Mouse (Mus musculus) ZHBTc4 (cell line): Measurements from ENCODE around the gene Wnk4.
A peak's percentile ranks its signal among the peaks of the same experiment; 100 is the strongest.

Experiments used
- DNase-seq: peaks from one replicate; pipeline ENCODE4 v3.0.0-alpha.2; 2011; ENCODE audit warnings: low read depth, low spot score

The Wnk4 gene

DNA sequence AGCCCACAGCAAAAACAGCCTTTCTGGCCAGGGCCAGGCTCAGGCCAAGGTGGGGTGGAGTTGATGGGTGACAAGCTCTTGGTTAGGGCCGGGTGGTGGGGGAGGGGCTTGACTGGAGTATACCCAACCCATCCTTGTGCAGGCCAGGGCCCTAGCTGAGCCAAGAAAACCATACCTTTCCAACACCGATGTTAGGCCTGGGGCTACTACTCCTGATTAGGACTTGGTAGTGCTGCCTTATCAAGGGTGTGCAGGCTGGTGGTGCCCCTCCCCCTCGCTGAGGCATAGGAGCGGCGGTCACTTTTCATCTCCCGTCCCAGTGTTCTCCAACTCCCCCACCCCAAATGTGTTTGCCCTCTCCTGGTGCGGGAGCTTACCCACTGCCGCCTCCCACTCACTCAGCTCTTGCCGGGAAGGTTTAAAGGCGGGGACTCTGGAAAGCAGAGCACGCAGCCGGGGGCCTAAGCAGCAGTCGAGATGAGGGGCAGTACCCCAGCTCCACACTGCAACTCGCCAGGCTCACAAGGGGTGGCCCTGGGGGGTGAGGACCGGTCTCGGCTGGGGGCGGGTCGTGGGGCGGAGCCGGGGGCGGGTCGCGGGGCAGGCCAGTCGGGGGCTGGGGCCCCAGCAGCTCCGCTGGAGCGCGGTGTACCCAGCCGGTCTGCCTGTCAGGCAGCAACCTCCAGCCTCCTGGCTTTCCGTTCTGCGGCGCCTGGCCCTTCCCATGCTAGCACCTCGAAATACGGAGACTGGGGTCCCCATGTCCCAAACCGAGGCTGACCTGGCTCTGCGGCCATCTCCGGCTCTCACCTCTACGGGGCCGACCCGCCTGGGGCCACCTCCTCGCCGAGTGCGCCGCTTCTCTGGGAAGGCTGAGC lies at the start of gene Wnk4:
Gene Wnk4 (plus strand): TSS at position 620 of the 878 bp plus-strand sequence.
- peak; percentile 85 for DNase-seq

DNA sequence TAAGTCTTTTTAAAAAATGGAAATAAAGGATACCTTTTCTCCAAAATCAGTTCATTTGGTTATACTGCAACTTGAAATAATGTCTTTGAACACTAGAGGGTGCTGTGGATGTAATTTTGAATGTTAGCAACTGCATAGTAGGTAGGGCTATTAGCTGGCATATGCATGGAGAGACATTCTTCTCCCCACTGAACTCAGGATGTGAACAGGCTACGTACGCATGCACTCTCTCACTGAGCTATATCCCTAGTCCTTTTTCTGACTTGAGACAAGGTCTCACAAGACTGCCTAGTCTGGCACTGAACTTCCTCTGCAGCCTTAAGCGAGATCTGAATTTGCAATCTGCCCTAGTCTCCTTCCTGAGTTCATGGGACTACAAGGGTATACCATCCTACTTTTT lies 48.4 kb upstream of the Wnk4 start:
- peak; percentile 80 for DNase-seq

- no peak for DNase-seq
Measured at GRCm38 (mm10) chr11:101216936-101217335, 43.4 kb upstream of the Wnk4 start.

DNA sequence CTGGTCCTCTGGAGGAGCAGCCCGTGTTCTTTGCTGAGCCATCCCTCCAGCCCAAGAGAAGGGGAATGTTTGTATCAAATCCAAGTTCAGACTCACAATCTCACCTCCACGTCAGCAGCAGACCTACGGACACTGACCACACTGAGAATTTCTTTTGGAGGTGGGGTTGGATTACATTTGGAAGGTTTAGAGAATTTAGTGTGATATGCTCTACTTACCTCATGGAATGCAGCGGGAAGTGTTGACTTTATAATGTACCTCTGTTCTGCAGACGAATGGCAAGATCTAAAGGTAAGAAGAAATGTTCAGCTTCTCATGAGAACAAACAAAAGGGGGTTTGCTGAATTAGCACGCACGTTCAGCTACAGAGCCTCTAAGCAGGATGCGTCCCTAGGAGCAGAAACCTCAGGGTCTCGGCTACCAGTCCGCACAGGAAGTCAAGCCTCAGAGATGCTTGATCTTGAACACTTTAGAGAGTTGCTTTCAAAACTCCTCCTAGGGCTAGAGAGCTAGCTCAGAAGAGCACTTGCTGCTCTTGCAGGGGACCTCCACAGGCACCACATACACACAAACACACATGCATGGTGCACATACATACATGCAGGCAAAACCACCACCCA lies 41.8 kb upstream of the Wnk4 start:
- DNase-seq, result no peak

- no peak for DNase-seq
Measured at GRCm38 (mm10) chr11:101220853-101221252, 39.5 kb upstream of the Wnk4 start.

GRCm38 (mm10) chr11:101221306-101221986 lies 38.9 kb upstream of the Wnk4 start:
- DNase-seq, result no peak

DNA sequence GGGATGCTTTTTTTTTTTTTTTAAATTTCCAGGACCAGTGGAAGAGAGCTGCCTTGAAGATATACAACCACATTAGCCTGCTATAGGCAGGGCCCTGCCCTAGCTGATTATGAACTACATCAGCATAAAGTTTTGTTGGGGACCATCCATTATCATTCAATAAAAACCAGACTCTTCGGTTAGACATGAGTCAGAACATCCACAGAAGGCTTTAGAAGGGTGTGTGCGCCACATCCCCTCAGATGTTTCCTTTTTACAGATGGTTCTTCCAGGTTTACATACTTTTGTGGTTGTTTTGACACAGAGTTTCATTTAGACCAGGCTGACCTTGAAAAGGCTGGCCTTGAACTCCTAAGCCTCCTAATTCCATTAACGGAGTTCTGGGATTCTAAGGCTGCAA lies 36.0 kb upstream of the Wnk4 start:
- DNase-seq, result no peak

- DNase-seq, result peak; percentile 41
Measured at GRCm38 (mm10) chr11:101225331-101226064, 34.9 kb upstream of the Wnk4 start.

GRCm38 (mm10) chr11:101226065-101226701 lies 34.2 kb upstream of the Wnk4 start, which contains the start of gene Ezh1:
Ezh1 (minus strand) TSS chr11:101226463.
- peak; percentile 94 for DNase-seq

DNA sequence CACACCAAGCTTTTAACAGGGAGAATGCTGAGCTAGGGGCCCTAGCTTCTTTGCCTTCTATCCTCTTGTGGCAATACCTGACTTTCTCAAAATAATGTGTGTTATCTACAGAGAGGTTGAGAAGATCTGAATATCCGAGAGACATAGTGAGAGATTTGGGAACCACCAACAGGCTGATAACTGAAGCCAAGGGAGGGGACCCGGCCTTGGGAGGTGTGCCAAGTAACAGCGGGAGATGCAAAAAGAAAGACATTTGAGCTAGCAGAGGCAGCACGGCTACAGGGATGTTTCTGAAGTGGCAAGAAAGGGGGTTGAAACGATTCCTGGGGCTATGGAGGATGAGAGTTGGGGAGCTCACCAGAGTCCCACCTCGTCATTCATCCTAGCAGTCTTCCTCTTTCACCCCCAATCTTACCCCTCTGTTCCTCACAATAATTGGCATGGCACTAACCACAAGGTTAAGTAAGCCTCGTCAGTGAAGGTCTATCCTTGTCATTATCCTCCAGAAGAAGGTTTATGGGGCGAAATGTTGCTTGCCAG lies 30.9 kb upstream of the Wnk4 start:
- peak; percentile 44 for DNase-seq

DNA sequence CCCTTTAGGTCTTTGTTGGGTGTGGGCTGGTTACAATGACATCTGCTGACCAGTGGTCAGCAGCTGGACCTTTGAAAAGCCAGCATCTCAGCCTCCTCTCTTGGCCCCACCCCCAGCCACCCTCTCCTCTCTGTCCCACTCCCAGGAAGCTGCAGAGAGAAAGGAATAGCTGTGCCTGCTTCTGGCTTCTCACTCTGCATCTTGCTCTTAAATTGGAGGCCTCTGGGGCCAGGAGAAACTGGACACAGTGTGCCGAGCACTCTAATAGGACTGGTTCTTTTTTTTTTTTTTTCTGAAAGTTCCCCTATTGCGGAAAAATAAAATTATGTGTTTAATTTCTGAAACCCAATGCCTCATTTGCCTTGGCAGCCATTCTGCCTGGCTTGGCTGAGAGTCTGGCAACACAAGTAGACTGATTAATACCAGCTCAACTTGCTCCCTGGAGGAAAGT lies 30.3 kb upstream of the Wnk4 start:
- no peak for DNase-seq

DNA sequence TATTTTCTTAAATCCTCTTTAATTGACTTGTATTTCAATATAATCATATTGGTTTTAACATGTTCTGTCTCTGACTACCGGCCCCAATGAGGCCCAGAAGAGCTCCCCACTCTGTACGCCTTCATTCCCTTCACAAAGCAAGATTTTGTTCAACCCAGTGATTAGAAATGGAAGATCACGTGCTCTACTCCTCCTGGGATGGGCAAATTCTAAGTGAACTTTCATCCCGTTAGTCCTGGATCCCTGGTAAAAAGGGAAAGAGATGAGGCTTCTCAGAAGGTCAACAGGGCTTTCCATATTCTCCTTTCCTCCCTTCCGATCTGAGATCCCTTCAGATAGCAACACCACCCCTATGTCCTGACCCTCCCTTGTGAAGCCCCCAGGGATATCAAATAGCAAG lies 29.8 kb upstream of the Wnk4 start:
- no peak for DNase-seq

DNA sequence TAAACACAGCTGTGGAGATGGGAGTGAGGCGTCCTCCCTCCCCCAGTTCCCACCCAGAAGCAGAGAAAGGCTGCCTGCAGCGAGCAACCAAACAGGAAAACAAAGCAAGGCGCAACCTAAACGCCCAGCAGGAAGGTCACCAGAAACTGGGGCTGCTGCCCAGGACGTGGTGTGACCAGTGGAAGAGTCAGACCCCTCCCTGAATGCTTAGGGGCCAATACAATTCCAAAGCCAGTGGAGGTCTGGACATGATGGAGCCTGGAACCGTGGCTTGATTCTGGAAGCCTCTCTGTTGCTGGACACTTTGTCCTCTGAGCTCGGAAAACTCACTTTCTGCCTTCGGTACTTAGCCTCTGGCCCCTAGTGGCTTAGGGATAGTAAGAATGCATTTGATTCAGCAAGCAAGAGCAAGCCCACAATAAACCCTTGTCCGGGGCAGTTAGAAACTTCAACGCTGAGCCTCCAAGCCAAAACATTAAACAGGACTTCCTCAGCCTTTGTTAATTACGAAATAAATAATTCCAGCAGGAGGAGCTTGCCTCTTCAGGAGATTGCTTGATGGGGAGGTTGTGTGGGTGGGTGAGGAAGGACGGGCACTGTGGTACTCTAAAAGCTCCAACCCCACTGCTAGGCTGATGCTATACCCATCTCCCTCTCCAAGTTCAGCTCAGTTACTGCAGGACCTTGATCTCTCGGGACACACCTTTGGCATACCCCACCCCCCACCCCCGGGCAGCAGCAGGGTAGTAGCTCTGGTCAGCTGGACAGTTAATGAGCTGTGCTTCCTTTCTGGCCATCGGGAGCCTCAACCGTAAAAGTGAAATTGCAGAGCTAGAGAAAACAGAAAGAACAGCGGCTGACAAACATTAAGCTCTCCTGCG lies 29.1 kb upstream of the Wnk4 start:
- no peak for DNase-seq

- no peak for DNase-seq
Measured at GRCm38 (mm10) chr11:101232010-101232839, 28.1 kb upstream of the Wnk4 start.

GRCm38 (mm10) chr11:101233240-101233639 lies 27.1 kb upstream of the Wnk4 start:
- no peak for DNase-seq

- peak; percentile 93 for DNase-seq
Measured at GRCm38 (mm10) chr11:101234124-101234523, 26.2 kb upstream of the Wnk4 start.

DNA sequence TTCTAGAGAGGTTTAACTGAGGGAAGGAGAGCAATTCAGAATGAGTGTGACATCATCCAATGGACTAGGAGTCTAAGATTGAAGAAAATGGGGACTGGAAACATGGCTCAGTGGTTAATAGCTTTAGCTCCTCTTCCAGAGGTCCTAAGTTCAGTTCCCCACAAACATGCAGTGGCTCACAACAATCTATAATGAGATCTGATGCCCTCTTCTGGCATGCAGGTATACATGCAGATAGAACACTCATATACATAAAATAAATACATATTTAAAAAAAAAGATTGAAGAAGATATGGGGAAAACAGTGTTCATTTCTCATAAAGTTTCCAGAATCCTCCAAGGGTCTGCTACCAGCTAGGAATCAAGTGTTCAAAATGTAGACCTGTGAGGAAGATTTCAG lies 24.9 kb upstream of the Wnk4 start:
- DNase-seq, result no peak

DNA sequence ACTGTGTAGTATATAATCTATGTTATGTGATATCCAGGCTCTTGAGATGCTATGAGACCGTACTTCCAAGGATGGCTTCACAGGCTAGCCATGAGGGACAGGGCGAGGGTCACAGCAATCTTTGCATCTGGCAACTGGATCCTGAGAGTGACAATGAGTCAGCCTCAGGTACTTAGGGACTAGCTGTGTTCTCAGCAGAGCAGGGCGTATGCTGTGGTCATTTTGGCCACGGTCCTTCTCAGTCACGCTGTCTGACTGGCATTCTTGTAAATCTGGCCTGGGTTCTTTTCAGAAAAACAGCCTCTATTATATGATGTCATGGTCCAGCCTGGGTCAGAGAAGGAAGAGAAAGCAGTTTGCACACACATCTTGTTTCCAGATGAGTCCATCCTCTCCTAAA lies 23.6 kb upstream of the Wnk4 start:
- no peak for DNase-seq

- DNase-seq, result no peak
Measured at GRCm38 (mm10) chr11:101238071-101238647, 22.2 kb upstream of the Wnk4 start.
